Mouse (Mus musculus) left cerebral cortex, adult 2 months (tissue): Measurements from ENCODE around the gene Hhex. TPM values are rescaled to one million over a fixed set of nuclear protein-coding genes. Genes with fewer than 3 reads are reported as not detected.

Experiments
- DNase-seq, 2 experiments: peaks; one replicate each; pipeline ENCODE4 v3.0.0; 2021 to 2022; ENCODE audit warnings: low spot score in 2 of 2, mixed read lengths in 1 of 2; ENCODE audit errors: extremely low spot score in 1 of 2
- H3K27ac ChIP-seq: fragments of 200-600 bp; 2 replicates; pipeline ENCODE4 v1.8.1; 2022
- H3K4me3 ChIP-seq: fragments of 200-600 bp; 2 replicates; pipeline ENCODE4 v1.8.1; 2022
- CTCF ChIP-seq: fragments of 200-600 bp; IDR thresholded peaks from 2 replicates; pipeline ENCODE4 v1.8.1; 2022; ENCODE audit warnings: antibody characterized with exemption, mild to moderate bottlenecking, moderate library complexity
- intact Hi-C: fragments of 180-260 bp; cut with DNase I; formaldehyde crosslinking; loops from one replicate; pipeline ENCODE4 v1.15.1; 2025
- long read RNA-seq, 2 experiments: library from polyadenylated mRNA; stranded (forward); transcript quantifications; one replicate each; pipeline ENCODE4 v2.0.0; 2021; ENCODE audit warnings: borderline mapping rate in 2 of 2
- total RNA-seq, 2 experiments: library from RNA; stranded (reverse); gene quantifications; 2 replicates each; pipeline ENCODE4 v1.2.3; 2021

Gene Hhex
- total RNA-seq: 1 to 10 TPM; 1.2 to 1.7 TPM
- long read RNA-seq, experiment 1, partial matches to known transcripts: 0 of 2 reads
- long read RNA-seq, experiment 1, other reads (novel, unspliced or antisense): 0 of 2 reads
- long read RNA-seq, experiment 2, partial matches to known transcripts: 0 of 2 reads
- long read RNA-seq, experiment 2, other reads (novel, unspliced or antisense): 1 of 2 reads

DNA sequence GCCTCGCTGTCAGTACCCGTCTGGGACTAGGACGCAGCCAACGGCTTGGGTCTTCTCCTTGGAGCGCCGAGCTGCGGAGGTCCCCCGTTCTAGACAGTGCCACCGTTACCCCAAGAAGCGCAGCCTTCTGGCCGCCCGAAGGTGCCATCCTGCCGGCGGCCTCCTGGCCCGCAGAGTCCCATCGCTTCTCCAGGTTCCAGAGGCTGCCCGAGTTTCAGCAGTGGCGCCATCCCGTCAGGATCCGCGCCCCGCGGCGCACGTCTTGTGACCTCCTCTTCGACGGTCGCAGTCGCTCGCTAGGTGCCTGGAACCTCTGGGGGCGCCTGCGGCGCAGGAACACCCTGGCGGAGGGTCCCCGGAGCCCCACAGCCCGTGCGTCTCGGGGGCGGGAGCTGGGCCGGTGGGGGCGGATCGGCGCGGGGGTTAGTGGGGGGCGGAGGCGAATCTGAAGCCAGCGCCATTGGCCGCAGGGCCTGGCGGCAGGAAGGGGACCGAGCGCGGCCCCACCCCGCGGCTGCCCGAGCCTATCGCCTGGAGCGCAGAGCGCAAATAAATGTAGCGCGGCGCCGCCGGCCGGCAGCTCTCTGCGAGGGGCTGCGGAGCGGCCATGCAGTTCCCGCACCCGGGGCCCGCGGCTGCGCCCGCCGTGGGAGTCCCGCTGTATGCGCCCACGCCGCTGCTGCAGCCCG is at the start of gene Hhex:
Hhex (plus strand) TSS at position 548 of the 689 bp plus-strand sequence.
- peak; percentile 38 to 44 for DNase-seq
- peak within 1 kb of the TSS; percentile 37 for H3K4me3 ChIP-seq
- intact Hi-C loops: no loop called here
- H3K27ac ChIP-seq: peak within 1 kb of the TSS; percentile 63
- no peak for TF ChIP-seq CTCF

DNA sequence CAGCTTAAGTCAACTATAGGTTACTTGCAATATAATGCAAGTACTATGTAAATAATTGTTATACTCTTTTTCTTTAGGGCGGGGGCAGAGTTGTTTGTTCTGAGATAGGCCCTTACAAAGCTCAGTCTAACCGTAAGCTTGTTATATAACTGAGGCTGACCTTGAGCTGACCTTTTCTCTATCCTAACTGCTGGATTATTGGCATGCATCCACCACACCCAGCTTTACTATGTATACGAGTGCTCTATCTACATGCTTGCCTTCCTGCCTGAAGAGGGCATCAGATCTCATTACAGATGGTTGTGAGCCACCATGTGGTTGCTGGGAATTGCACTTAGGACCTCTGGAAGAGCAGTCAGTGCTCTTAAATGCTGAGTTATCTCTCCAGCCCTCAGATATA is 48.5 kb upstream of the Hhex start:
- DNase-seq: no peak
- Histone ChIP-seq H3K4me3 (no peak overlapping the region), H3K27ac (no peak overlapping the region)
- TF ChIP-seq CTCF: no peak
- intact Hi-C loops: no loop called here

DNA sequence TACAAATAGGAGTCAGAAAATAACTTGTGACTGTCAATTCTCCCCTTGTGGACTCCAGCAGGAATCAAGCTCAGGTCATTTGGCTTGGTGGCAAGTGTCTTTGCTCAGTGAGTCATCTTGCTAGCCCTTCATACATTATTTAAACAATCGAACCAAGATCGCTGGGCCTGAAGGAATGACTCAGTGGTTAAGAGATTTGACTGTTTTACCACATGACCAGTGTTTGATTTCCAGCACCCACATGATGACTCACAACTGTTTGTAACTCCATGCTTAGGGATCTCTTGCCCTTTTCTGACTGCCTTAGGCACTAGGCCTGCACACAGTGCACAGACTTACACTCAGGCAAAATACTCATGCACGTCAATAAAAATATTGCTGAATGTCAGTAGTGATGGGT is 42.7 kb upstream of the Hhex start:
- no peak for TF ChIP-seq CTCF
- no peak for DNase-seq
- no peak overlapping the region for H3K4me3 ChIP-seq
- no peak overlapping the region for H3K27ac ChIP-seq
- intact Hi-C loops: no loop called here

DNA sequence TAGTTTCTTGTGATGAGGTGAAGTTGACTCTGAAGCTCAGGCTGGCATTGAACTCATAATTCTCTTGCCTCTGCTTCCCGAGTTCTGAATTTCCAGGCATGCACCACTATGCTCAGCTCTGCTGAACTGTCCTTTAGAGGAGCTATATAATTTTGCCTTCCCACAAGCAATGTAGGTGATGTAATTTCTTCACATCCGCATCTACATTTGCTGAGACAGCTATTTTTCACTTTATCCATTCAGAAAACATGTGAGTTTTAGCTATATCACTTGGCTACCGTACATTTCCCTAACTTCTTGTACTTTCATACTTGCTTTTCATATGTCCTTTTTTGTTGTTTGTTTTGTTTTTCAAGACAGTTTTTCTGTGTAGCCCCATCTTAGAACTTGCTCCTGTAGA is 38.3 kb upstream of the Hhex start:
- intact Hi-C loops: no loop called here
- DNase-seq: no peak
- TF ChIP-seq CTCF: no peak
- no peak overlapping the region for H3K4me3 ChIP-seq
- no peak overlapping the region for H3K27ac ChIP-seq

DNA sequence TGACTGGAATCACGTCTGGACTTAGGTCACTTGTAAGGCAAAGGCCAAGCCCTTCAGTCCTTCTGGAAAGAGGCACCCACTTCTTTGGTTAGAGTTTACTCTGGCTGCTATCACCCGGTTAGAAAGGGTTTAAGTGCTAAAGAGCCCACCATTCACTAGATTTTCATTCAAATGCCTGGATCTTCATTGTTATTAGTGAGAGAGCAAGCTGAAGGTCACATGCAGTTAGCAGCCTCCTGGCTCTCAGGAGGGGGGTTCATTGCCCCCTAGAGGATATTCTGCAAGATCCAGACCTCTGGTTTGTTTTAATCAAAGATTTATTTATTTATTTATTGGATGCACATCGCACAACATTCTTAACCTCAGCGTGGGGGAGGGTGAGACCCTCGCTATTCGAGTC is 33.7 kb upstream of the Hhex start:
- no peak overlapping the region for H3K27ac ChIP-seq
- no peak overlapping the region for H3K4me3 ChIP-seq
- TF ChIP-seq CTCF: no peak
- intact Hi-C loops: no loop called here
- DNase-seq: no peak

DNA sequence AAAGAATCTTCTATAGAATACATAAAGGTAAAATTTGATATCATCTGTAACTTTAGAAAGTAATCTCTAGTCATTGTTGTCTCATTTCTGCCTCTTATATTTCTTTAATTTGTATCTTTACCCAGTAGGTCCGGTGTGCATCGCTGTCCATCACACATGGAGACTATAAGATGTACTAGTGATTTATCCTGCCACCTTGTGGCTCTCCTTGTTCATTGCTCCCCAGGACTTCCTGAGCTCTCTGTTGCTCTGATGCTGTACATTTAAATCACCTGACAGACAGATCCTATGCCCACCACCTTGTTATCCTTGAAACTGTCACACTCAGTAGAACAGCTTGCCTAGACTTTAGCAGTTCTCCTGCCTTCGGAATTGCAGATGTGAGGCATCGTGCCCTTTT is 16.3 kb upstream of the Hhex start:
- TF ChIP-seq CTCF: peak; percentile 69
- intact Hi-C loops: loop anchor here (5.0 kb wide), 1 partner anchor 89 kb away; no protein-coding TSS in a partner anchor
- Histone ChIP-seq H3K4me3 (no peak overlapping the region), H3K27ac (no peak overlapping the region)
- DNase-seq: peak; percentile 14 to 31

DNA sequence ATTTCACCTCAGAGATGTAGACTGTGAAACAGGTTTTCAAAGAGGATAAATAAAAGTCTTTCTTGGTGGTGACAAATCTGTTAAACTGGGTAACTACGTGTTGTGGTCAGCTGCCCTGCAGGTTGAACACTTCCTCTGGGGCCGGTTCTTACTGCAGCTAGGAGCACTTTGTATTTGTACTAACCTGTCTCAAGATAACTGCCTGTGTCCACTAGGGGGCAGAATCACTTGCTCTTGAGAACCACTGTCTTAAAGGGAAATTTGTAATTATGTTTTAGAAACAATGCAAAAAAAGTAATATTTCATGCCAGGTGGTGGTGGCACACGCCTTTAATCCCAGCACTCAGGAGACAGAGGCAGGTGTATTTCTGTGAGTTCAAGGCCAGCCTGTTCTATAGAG is 15.0 kb upstream of the Hhex start:
- Histone ChIP-seq H3K4me3 (no peak overlapping the region), H3K27ac (no peak overlapping the region)
- intact Hi-C loops: loop anchor here (5.0 kb wide), 1 partner anchor 88 kb away; no protein-coding TSS in a partner anchor
- TF ChIP-seq CTCF: peak; percentile 81
- DNase-seq: peak; percentile 14 to 23

DNA sequence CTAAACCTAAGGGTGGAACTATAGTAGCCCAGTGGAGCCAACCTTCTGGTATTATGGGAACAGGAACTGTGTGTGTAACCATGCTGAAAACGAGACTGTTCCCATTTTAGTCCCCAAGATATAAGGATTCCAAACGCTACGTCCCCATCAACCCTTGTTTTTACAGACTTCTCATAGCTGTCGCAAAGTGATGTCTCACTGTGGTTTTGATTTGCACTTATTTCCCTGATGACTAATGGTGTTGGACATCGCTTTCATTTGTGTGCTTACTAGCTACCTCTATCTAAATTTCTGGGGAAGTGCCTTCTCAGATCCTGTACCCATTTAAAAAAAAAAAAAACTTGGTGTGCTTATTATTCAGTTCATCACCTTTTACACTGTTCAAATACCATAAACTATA is 6.0 kb upstream of the Hhex start:
- no peak overlapping the region for H3K27ac ChIP-seq
- DNase-seq: no peak
- no peak overlapping the region for H3K4me3 ChIP-seq
- intact Hi-C loops: no loop called here
- no peak for TF ChIP-seq CTCF

DNA sequence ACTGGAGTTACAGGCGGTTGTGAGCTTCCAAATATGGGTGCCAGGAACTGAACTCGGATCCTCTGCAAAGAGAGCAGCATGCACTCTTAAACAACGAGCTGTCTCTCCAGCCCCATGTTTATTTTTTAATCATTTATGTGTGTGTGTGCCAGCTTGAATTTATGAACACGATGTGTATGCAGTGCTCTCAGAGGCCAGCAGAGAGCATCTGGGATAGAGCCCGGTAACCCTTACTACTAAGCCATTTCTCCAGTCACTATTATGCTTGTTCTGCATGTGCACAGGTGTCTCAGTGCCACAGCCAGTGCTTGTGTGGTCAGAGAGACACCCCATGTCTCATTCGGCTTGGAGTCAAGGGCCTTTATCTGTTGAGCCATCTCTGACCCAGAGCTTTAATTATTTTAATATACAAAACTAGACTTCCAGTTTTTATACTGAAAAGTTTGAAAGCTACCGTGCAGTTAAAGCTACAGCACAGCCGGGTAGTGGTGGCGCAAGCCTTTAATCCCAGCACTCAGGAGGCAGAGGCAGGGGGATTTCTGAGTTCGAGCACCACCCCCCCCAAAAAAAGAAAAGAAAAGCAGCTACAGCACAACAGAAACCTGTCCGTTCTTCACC is 3.4 kb upstream of the Hhex start:
- intact Hi-C loops: no loop called here
- H3K27ac ChIP-seq: no peak overlapping the region
- no peak for TF ChIP-seq CTCF
- no peak for DNase-seq
- H3K4me3 ChIP-seq: no peak overlapping the region

DNA sequence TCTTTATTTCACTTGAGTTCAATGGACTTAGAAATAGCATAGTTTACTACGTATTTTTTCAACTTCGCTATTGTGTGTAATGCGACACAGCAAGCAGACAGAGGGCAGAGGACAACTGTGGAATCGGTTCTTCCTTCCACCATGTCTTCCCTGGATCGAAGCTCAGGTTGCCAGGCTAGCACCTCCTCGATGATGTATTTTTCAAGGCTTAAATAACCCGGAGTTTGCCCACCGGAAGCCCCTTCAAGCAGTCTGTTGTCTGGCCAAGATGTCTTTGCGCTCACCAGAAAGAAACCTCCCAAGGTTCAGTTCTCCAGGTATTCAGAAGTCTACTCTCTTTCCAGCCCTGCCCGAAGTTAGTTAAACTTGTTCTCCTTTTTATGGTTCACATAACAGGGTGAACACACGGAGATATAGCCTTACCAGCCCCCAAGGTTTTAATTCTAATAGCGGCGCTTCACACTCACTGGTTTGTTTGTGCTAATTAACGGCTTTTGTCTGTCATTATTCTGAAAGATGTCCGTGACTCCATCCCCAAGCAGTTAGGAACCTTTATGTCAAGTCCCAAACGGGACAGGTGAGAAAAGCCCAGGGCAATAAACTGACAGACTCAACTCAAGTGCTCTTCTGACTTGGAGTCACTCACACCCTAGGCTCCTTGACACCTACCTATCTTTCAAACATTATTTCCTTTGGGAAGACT is 1.6 kb upstream of the Hhex start:
- H3K4me3 ChIP-seq: no peak overlapping the region
- TF ChIP-seq CTCF: no peak
- no peak overlapping the region for H3K27ac ChIP-seq
- intact Hi-C loops: no loop called here
- no peak for DNase-seq

DNA sequence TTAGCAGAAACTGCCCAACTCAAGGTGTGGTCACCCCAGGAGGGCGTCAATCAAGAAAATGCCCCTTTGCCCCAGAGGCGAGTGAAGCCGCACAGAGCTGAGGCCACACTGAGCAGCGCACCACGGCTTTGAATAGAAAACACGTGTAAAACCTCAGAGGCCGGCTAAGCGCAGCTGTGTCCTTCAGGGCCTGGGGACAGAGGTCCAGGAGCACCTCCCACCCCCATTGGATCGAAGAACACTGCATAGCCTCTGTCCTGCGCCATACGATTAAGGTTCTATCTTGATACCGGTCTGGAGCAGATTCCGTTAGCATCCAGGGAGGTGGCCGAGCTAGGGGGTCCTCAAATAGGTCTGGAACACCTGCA is 731 bp upstream of the Hhex start:
- H3K4me3 ChIP-seq: peak overlapping the region; percentile 37
- no peak for TF ChIP-seq CTCF
- intact Hi-C loops: no loop called here
- no peak overlapping the region for H3K27ac ChIP-seq
- DNase-seq: no peak
